In genomic region chr10:111595513-111595995, GRCm38 (mm10) we compare ENCODE assay signal across 10 mouse cellular contexts.
DNase-seq lines count a peak whose midpoint lies in the region; ATAC-seq lines count a peak whose summit lies in the region.
"Had no signal": no experiment of that assay in that cellular context is flagged by ENCODE, and none has a peak within 500 bp of the region (broad histone marks: within the 10 kb centered on the region; RNA-seq: fewer than 3 reads in every experiment).

No protein-coding gene starts in this region.

- DNase-seq in heart, postnatal 36 days: no peak
- DNase-seq in midbrain, embryonic 14.5 days: peak; percentile 46
- no peak for DNase-seq in left cerebral cortex, postnatal 4 days
- no peak for DNase-seq in right cerebral cortex, postnatal 25 days
- no peak for DNase-seq in thymus, adult 18-20 months

- peak; percentile 38; the same call in 1 of the 2 replicates for ATAC-seq in heart, embryonic 14.5 days (ENCODE audit: insufficient number of reproducible peaks, insufficient read depth, low FRiP score, low read depth)
- peak; percentile 63 for ATAC-seq in kidney, embryonic 14.5 days (ENCODE audit: low FRiP score, low TSS enrichment)
- ATAC-seq in midbrain, embryonic 14.5 days (ENCODE audit: low FRiP score, low TSS enrichment): no peak

- H3K27me3 ChIP-seq in heart, embryonic 14.5 days (ENCODE audit: control insufficient read depth, insufficient read depth, low read length): no peaks in the 10 kb centered on the region; the same call in 1 of the 2 replicates
- H3K27me3 ChIP-seq in kidney, embryonic 14.5 days (ENCODE audit: control insufficient read depth, insufficient read depth, low read length): no peaks in the 10 kb centered on the region
- H3K27me3 ChIP-seq in midbrain, embryonic 14.5 days (ENCODE audit: control insufficient read depth, insufficient read depth, low read length): no peaks in the 10 kb centered on the region
- H3K27me3 ChIP-seq: CH12.LX had no signal

- intact Hi-C loops in heart, postnatal 36 days (cut with DNase I): loop anchor here (2.0 to 5.0 kb wide), 3 partner anchors 47 to 89 kb away; partner anchors contain the start of gene Phlda1
- intact Hi-C loops in left cerebral cortex, postnatal 4 days (cut with DNase I): no loop called here

- peak overlapping the region in 1 of 2 experiments; percentile 58; a peak in 1 of 4 replicates for H3K27ac ChIP-seq in heart, embryonic 14.5 days (replicated peaks in 1 of 2; ENCODE audit: control insufficient read depth in 1 of 2, insufficient read depth in 1 of 2, low read depth in 2 of 2, low read length in 2 of 2)
- H3K27ac ChIP-seq in brown adipose tissue, adult 24 weeks (replicated peaks; ENCODE audit: low read depth, low read length): peak overlapping the region; percentile 21; the same call in 1 of the 2 replicates
- no peak overlapping the region for H3K27ac ChIP-seq in kidney, embryonic 14.5 days (ENCODE audit: low read depth, low read length)
- 0 out of 2 replicates have a peak overlapping the region, but pooled peaks have one; percentile 16 for H3K27ac ChIP-seq in midbrain, embryonic 14.5 days (replicated peaks; ENCODE audit: low read depth, low read length)
- H3K27ac ChIP-seq: layer of hippocampus, adult 2 months had no signal

- no peaks in the 10 kb centered on the region for H3K36me3 ChIP-seq in heart, embryonic 14.5 days (ENCODE audit: control insufficient read depth, insufficient read depth, low read length)
- no peaks in the 10 kb centered on the region for H3K36me3 ChIP-seq in kidney, embryonic 14.5 days (ENCODE audit: control insufficient read depth, insufficient read depth, low read length)
- no peaks in the 10 kb centered on the region for H3K36me3 ChIP-seq in midbrain, embryonic 14.5 days (ENCODE audit: control insufficient read depth, insufficient read depth, low read length)

- peaks cover 28 to 39% of the 10 kb centered on the region in 2 experiments for H3K4me1 ChIP-seq in heart, embryonic 14.5 days (ENCODE audit: control insufficient read depth in 2 of 2, insufficient read depth in 2 of 2, low read length in 2 of 2)
- H3K4me1 ChIP-seq in brown adipose tissue, adult 24 weeks (ENCODE audit: control insufficient read depth, insufficient read depth, insufficient read length, low read length): no peaks in the 10 kb centered on the region
- H3K4me1 ChIP-seq in kidney, embryonic 14.5 days (ENCODE audit: control insufficient read depth, insufficient read depth, low read length): peaks cover 26% of the 10 kb centered on the region
- H3K4me1 ChIP-seq in midbrain, embryonic 14.5 days (ENCODE audit: control insufficient read depth, insufficient read depth, low read length): peaks cover 10% of the 10 kb centered on the region

- H3K9me3 ChIP-seq in heart, embryonic 14.5 days (ENCODE audit: control insufficient read depth, low read length): no peaks in the 10 kb centered on the region
- no peaks in the 10 kb centered on the region for H3K9me3 ChIP-seq in kidney, embryonic 14.5 days (ENCODE audit: control insufficient read depth, low read length)
- no peaks in the 10 kb centered on the region for H3K9me3 ChIP-seq in midbrain, embryonic 14.5 days (ENCODE audit: control insufficient read depth, low read length)

- WGBS in heart, embryonic 14.5 days: 12% methylated on average over 8 of the region's 8 CpGs
- 26% methylated on average over 8 of the region's 8 CpGs for WGBS in kidney, embryonic 14.5 days
- 39% methylated on average over 8 of the region's 8 CpGs for WGBS in midbrain, embryonic 14.5 days

- H3K4me2 ChIP-seq in heart, embryonic 14.5 days (ENCODE audit: low read length): peak overlapping the region; percentile 51
- H3K4me2 ChIP-seq in kidney, embryonic 14.5 days (replicated peaks; ENCODE audit: low read depth, low read length): no peak overlapping the region
- H3K4me2 ChIP-seq in midbrain, embryonic 14.5 days (ENCODE audit: low read length): no peak overlapping the region

- H3K9ac ChIP-seq in heart, embryonic 14.5 days (ENCODE audit: low read length): peak overlapping the region; percentile 42
- H3K9ac ChIP-seq in kidney, embryonic 14.5 days (ENCODE audit: low read depth, low read length): no peak overlapping the region
- H3K9ac ChIP-seq in midbrain, embryonic 14.5 days (replicated peaks; ENCODE audit: low read length): 0 out of 2 replicates have a peak overlapping the region, but pooled peaks have one; percentile 7

- 0 out of 4 replicates have a peak overlapping the region, but pooled peaks of 1 of the 2 experiments have one; percentile 1 for H3K4me3 ChIP-seq in heart, embryonic 14.5 days (ENCODE audit: control insufficient read depth in 1 of 2, insufficient read depth in 1 of 2, low read depth in 1 of 2, low read length in 2 of 2)
- H3K4me3 ChIP-seq in brown adipose tissue, adult 24 weeks (ENCODE audit: insufficient read depth, low read depth, low read length): no peak overlapping the region
- no peak overlapping the region for H3K4me3 ChIP-seq in kidney, embryonic 14.5 days (ENCODE audit: low read length)
- H3K4me3 ChIP-seq in midbrain, embryonic 14.5 days (replicated peaks; ENCODE audit: low read depth, low read length): no peak overlapping the region
- H3K4me3 ChIP-seq: layer of hippocampus, adult 2 months had no signal
